Mouse (Mus musculus) macrophage (primary cell): ENCODE results near the gene Minar1. TPM values are rescaled to one million over a fixed set of nuclear protein-coding genes. Genes with fewer than 3 reads are reported as not detected.

Experiments used
- H3K27ac ChIP-seq: fragments of 350-480 bp; formaldehyde crosslinking; 2 replicates; pipeline ENCODE4 v1.9.0; 2021
- H3K36me3 ChIP-seq: fragments of 350-480 bp; formaldehyde crosslinking; 2 replicates; pipeline ENCODE4 v1.9.0; 2021; ENCODE audit errors: inconsistent target
- H3K4me3 ChIP-seq: fragments of 350-480 bp; formaldehyde crosslinking; 2 replicates; pipeline ENCODE4 v1.9.0; 2021; ENCODE audit errors: inconsistent target
- H3K79me2 ChIP-seq: fragments of 350-480 bp; formaldehyde crosslinking; 2 replicates; pipeline ENCODE4 v1.9.0; 2021; ENCODE audit errors: inconsistent target
- WGBS: methylation state at CpG from one replicate; pipeline ENCODE4 v1.1.7; 2026; ENCODE audit warnings: inconsistent platforms; ENCODE audit not compliant: missing documents; 5-methylcytosine and 5-hydroxymethylcytosine counted together
- polyA plus RNA-seq: library from polyadenylated mRNA; stranded (reverse); fragments of 250-400 nt; gene quantifications from 3 replicates; pipeline ENCODE4 v1.2.4, GENCODE M21; 2018; ENCODE audit warnings: inconsistent platforms

The Minar1 gene
- polyA plus RNA-seq, 1 experiment from 2014 or later = not detected

GRCm38 (mm10) chr9:89596392-89596791 is 26.5 kb downstream of the Minar1 start:
- Histone ChIP-seq H3K27ac (no peak overlapping the region), H3K4me3 (no peak overlapping the region), H3K79me2 (no peaks in the 10 kb centered on the region), H3K36me3 (no peaks in the 10 kb centered on the region)
- 92% methylated on average over 5 of the region's 5 CpGs for WGBS

- Histone ChIP-seq H3K27ac (no peak overlapping the region), H3K79me2 (no peaks in the 10 kb centered on the region), H3K36me3 (no peaks in the 10 kb centered on the region), H3K4me3 (no peak overlapping the region)
- 77% methylated on average over 3 of the region's 3 CpGs for WGBS
Measured at GRCm38 (mm10) chr9:89592391-89592790, 30.5 kb downstream of the Minar1 start.

GRCm38 (mm10) chr9:89578422-89578821 is 44.5 kb downstream of the Minar1 start:
- WGBS = 90% methylated on average over 5 of the region's 5 CpGs
- Histone ChIP-seq H3K79me2 (no peaks in the 10 kb centered on the region), H3K4me3 (no peak overlapping the region)

GRCm38 (mm10) chr9:89552663-89553062 is 70.3 kb downstream of the Minar1 start:
- no peak overlapping the region for H3K4me3 ChIP-seq
- H3K27ac ChIP-seq = no peak overlapping the region
- H3K79me2 ChIP-seq = no peaks in the 10 kb centered on the region
- no peaks in the 10 kb centered on the region for H3K36me3 ChIP-seq
- 73% methylated on average over 2 of the region's 2 CpGs for WGBS

More at GRCm38 (mm10) chr9:89578422-89578821, 44.5 kb downstream of the Minar1 start:
- Histone ChIP-seq H3K27ac (no peak overlapping the region), H3K36me3 (no peaks in the 10 kb centered on the region)

Other genes with a start within 250 kb of the Minar1 start
- 58.1 to 96.9 TPM (median 87.0 TPM) in 3 replicates for gene Tmed3, start 81.9 kb upstream of the Minar1 start, polyA plus RNA-seq
- gene Ankrd34c, start 115.3 kb upstream of the Minar1 start, polyA plus RNA-seq = not detected in 3 replicates